ENCODE assay signal across 7 mouse cellular contexts in genomic region chr10:93276349-93276763, GRCm38 (mm10). TPM values are rescaled to one million over a fixed set of nuclear protein-coding genes. Genes with fewer than 3 reads are reported as not detected.
DNase-seq lines count a peak whose midpoint lies in the region; ATAC-seq and TF ChIP-seq lines count a peak whose summit lies in the region.

No protein-coding gene starts in this region.

- WGBS in embryonic facial prominence, embryonic 10.5 days, result 14% methylated on average over 16 of the region's 16 CpGs
- WGBS in kidney, adult 2 months, result 11% methylated on average over 16 of the region's 16 CpGs
- 11% methylated on average over 16 of the region's 16 CpGs for WGBS in limb, embryonic 13.5 days
- 3% methylated on average over 16 of the region's 16 CpGs for WGBS in midbrain, embryonic 16.5 days

- no peak for TF ChIP-seq CTCF in brain, embryonic 14.5 days (IDR thresholded peaks at IDR 0.05; ENCODE audit: borderline replicate concordance, extremely low read depth, insufficient read depth, insufficient read length)
- TF ChIP-seq CTCF in kidney, adult 2 months (conservative IDR thresholded peaks at IDR 0.05; ENCODE audit: insufficient read depth, insufficient read length, low read depth, low read length), result no peak

- H3K9ac ChIP-seq in limb, embryonic 13.5 days, result no peak overlapping the region
- H3K9ac ChIP-seq in midbrain, embryonic 16.5 days (ENCODE audit: low read depth, low read length), result peak overlapping the region; percentile 18

- peaks cover 45% of the 10 kb centered on the region for H3K4me1 ChIP-seq in embryonic facial prominence, embryonic 10.5 days
- peaks cover 16% of the 10 kb centered on the region for H3K4me1 ChIP-seq in kidney, adult 2 months (ENCODE audit: control insufficient read depth, insufficient read depth, low read length)
- peaks cover 62% of the 10 kb centered on the region for H3K4me1 ChIP-seq in limb, embryonic 13.5 days
- peaks cover 31% of the 10 kb centered on the region for H3K4me1 ChIP-seq in midbrain, embryonic 16.5 days (ENCODE audit: control insufficient read depth, insufficient read depth, low read length)

- TF ChIP-seq POLR2A in brain, embryonic 14.5 days (IDR thresholded peaks at IDR 0.05; ENCODE audit: borderline replicate concordance, extremely low read depth, insufficient read depth, insufficient read length, poor library complexity, severe bottlenecking), result 0 out of 2 replicates have a peak, but pooled peaks have one; percentile 6
- no peak for TF ChIP-seq POLR2A in kidney, adult 2 months (IDR thresholded peaks at IDR 0.05; ENCODE audit: low read depth, low read length)

- no peak overlapping the region; the same call in 1 of the 2 replicates for H3K27ac ChIP-seq in embryonic facial prominence, embryonic 10.5 days (replicated peaks)
- no peak overlapping the region for H3K27ac ChIP-seq in kidney, adult 2 months (ENCODE audit: insufficient read depth, low read depth, low read length)
- no peak overlapping the region; the same call in 1 of the 2 replicates for H3K27ac ChIP-seq in limb, embryonic 13.5 days
- peak overlapping the region; percentile 71 for H3K27ac ChIP-seq in midbrain, embryonic 16.5 days (ENCODE audit: low read length)

- H3K36me3 ChIP-seq in embryonic facial prominence, embryonic 10.5 days (replicated peaks), result peaks cover 76% of the 10 kb centered on the region
- no peaks in the 10 kb centered on the region for H3K36me3 ChIP-seq in kidney, adult 2 months (ENCODE audit: control insufficient read depth, insufficient read depth, low read length)
- peaks cover 45% of the 10 kb centered on the region for H3K36me3 ChIP-seq in limb, embryonic 13.5 days
- no peaks in the 10 kb centered on the region for H3K36me3 ChIP-seq in midbrain, embryonic 16.5 days (ENCODE audit: control insufficient read depth, insufficient read depth, low read length)

- H3K4me2 ChIP-seq in limb, embryonic 13.5 days (replicated peaks), result peak overlapping the region; percentile 49
- H3K4me2 ChIP-seq in midbrain, embryonic 16.5 days (ENCODE audit: low read length), result peak overlapping the region; percentile 63

- peak; percentile 97 for DNase-seq in brain, embryonic 14.5 days (ENCODE audit: low read depth)
- DNase-seq in embryonic facial prominence, embryonic 10.5 days (ENCODE audit: low spot score), result peak; percentile 67
- peak; percentile 77 for DNase-seq in heart, adult 8-10 months (ENCODE audit: low spot score)
- DNase-seq in kidney, adult 2 months, result peak; percentile 79
- DNase-seq in spleen, adult 12 weeks (ENCODE audit: low spot score), result no peak

- peak overlapping the region; percentile 41 for H3K4me3 ChIP-seq in embryonic facial prominence, embryonic 10.5 days
- peak overlapping the region; percentile 19 for H3K4me3 ChIP-seq in kidney, adult 2 months (ENCODE audit: insufficient read depth, low read depth, low read length)
- H3K4me3 ChIP-seq in limb, embryonic 13.5 days, result no peak overlapping the region
- H3K4me3 ChIP-seq in midbrain, embryonic 16.5 days (ENCODE audit: low read depth, low read length), result peak overlapping the region; percentile 42

- no peaks in the 10 kb centered on the region for H3K9me3 ChIP-seq in embryonic facial prominence, embryonic 10.5 days
- no peaks in the 10 kb centered on the region for H3K9me3 ChIP-seq in limb, embryonic 13.5 days
- no peaks in the 10 kb centered on the region for H3K9me3 ChIP-seq in midbrain, embryonic 16.5 days (replicated peaks; ENCODE audit: control insufficient read depth, low read length, poor library complexity, severe bottlenecking)

- H3K27me3 ChIP-seq in embryonic facial prominence, embryonic 10.5 days (replicated peaks; ENCODE audit: low read depth, poor library complexity, severe bottlenecking), result no peaks in the 10 kb centered on the region
- H3K27me3 ChIP-seq in kidney, adult 2 months (replicated peaks; ENCODE audit: control insufficient read depth, insufficient read depth, low read length), result no peaks in the 10 kb centered on the region
- H3K27me3 ChIP-seq in limb, embryonic 13.5 days, result no peaks in the 10 kb centered on the region
- no peaks in the 10 kb centered on the region for H3K27me3 ChIP-seq in midbrain, embryonic 16.5 days (ENCODE audit: control insufficient read depth, insufficient read depth, low read depth, low read length)

- ATAC-seq in limb, embryonic 13.5 days (ENCODE audit: low FRiP score, low read depth), result peak; percentile 44
- ATAC-seq in midbrain, embryonic 16.5 days, result peak; percentile 69

RNA-seq across cellular contexts. Expression of gene Elk3, which starts 34.6 kb away (rescaled TPM):
- 14.2 and 16.0 TPM in 2 replicates for polyA plus RNA-seq in brain, embryonic 14.5 days (2012; rRNA removed)
- polyA plus RNA-seq in embryonic facial prominence, embryonic 10.5 days (2016; fragmentation: Nextera tagmentation; extraction: Ambion mirVana), result 25.3 and 30.6 TPM in 2 replicates
- total RNA-seq in heart, adult 8-10 months (2022), result 10 to 100 TPM; 32.0 to 37.6 (median 35.2) TPM
- 27.5 and 28.1 TPM in 2 replicates for polyA plus RNA-seq in kidney, adult 2 months (2012; rRNA removed)
- polyA plus RNA-seq in limb, embryonic 13.5 days (2015; fragmentation: Nextera tagmentation; extraction: Ambion mirVana), result 48.6 and 49.2 TPM in 2 replicates
- polyA plus RNA-seq in midbrain, embryonic 16.5 days (2015; fragmentation: Nextera tagmentation; extraction: Ambion mirVana), result 6.4 and 6.5 TPM in 2 replicates
